In the genomic region with DNA sequence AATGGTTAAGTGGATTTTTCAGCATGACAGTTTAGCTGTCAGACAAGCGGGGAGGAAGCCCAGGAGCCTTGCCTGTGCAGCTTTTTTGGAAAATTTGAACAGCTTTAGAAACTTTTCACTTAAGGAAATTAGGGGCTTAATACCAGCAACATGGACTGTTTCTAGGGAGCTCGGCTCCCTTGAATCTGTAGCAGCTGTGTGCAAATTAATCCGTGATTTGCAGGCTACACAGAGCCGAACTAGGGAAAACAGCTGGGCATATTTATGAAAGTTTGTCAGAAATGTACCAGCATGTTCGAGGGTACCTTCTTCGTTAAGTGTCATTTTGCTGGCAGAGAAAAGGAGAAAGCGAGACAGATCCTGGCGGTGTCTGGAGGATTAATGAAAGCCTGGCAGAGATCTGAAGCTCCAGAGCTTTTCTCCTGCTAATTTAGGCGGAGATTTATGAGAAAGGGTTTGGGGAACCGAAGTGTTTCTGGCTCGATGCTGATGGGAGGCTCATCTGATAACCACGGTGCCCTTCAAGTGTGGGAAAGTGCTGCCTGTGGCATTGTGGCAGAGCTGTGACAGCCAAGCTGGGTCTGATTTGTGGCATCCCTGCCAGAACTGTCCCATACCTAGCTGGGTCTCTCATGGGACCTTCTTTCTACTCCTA, we compare ENCODE assay signal across 9 mouse cellular contexts.
DNase-seq lines count a peak whose midpoint lies in the region; ATAC-seq and TF ChIP-seq lines count a peak whose summit lies in the region.
"Had no signal": no experiment of that assay in that cellular context is flagged by ENCODE, and none has a peak within 500 bp of the region (broad histone marks: within the 10 kb centered on the region; RNA-seq: fewer than 3 reads in every experiment).

No protein-coding gene starts in this region.

- DNase-seq in layer of hippocampus, adult 8-10 months (ENCODE audit: low spot score in 2 of 2): peak; percentile 5 to 12
- no peak for DNase-seq in layer of hippocampus, adult 9-10 months (ENCODE audit: low spot score)
- no peak for DNase-seq in thymus, postnatal 25 days
- DNase-seq in thymus, adult 2 months: no peak
- no peak for DNase-seq in gastrocnemius, adult 8-10 months (ENCODE audit: low spot score in 2 of 2)

- H3K27me3 ChIP-seq in embryonic facial prominence, embryonic 15.5 days: no peaks in the 10 kb centered on the region
- no peaks in the 10 kb centered on the region for H3K27me3 ChIP-seq in hindbrain, embryonic 16.5 days (replicated peaks; ENCODE audit: control insufficient read depth, insufficient read depth, low read length)
- H3K27me3 ChIP-seq in neural tube, embryonic 15.5 days (replicated peaks): no peaks in the 10 kb centered on the region
- no peaks in the 10 kb centered on the region for H3K27me3 ChIP-seq in thymus, adult 2 months (ENCODE audit: control insufficient read depth, insufficient read depth, low read length)

- H3K9me3 ChIP-seq in embryonic facial prominence, embryonic 15.5 days (replicated peaks): no peaks in the 10 kb centered on the region
- no peaks in the 10 kb centered on the region for H3K9me3 ChIP-seq in hindbrain, embryonic 16.5 days (ENCODE audit: control insufficient read depth, low read length)
- no peaks in the 10 kb centered on the region for H3K9me3 ChIP-seq in neural tube, embryonic 15.5 days (replicated peaks)

- WGBS in embryonic facial prominence, embryonic 15.5 days: 4% methylated on average over 12 of the region's 12 CpGs
- 12% methylated on average over 12 of the region's 12 CpGs for WGBS in hindbrain, embryonic 16.5 days
- 18% methylated on average over 12 of the region's 12 CpGs for WGBS in neural tube, embryonic 15.5 days
- 47% methylated on average over 12 of the region's 12 CpGs for WGBS in thymus, adult 2 months

- no peak for TF ChIP-seq CTCF in thymus, adult 2 months (IDR thresholded peaks at IDR 0.05; ENCODE audit: borderline replicate concordance, control insufficient read depth, extremely low read depth, insufficient read depth, low read length, poor library complexity)

- peak overlapping the region; percentile 35; the same call in 1 of the 2 replicates for H3K27ac ChIP-seq in embryonic facial prominence, embryonic 15.5 days (replicated peaks)
- H3K27ac ChIP-seq in hindbrain, embryonic 16.5 days (ENCODE audit: low read depth, low read length): peak overlapping the region; percentile 26; the same call in 1 of the 2 replicates
- H3K27ac ChIP-seq in neural tube, embryonic 15.5 days (replicated peaks): no peak overlapping the region
- no peak overlapping the region for H3K27ac ChIP-seq in thymus, adult 2 months (ENCODE audit: control insufficient read depth, insufficient read depth, low read length)
- H3K27ac ChIP-seq: left cerebral cortex, adult 2 months had no signal

- H3K4me1 ChIP-seq in embryonic facial prominence, embryonic 15.5 days: peaks cover 13% of the 10 kb centered on the region; the same call in 1 of the 2 replicates
- peaks cover 11% of the 10 kb centered on the region for H3K4me1 ChIP-seq in hindbrain, embryonic 16.5 days (ENCODE audit: control insufficient read depth, insufficient read depth, low read depth, low read length)
- H3K4me1 ChIP-seq in neural tube, embryonic 15.5 days: peaks cover 12% of the 10 kb centered on the region
- H3K4me1 ChIP-seq in thymus, adult 2 months (replicated peaks; ENCODE audit: control insufficient read depth, insufficient read depth, low read length): no peaks in the 10 kb centered on the region

- no peak for TF ChIP-seq POLR2A in thymus, adult 2 months (IDR thresholded peaks at IDR 0.05; ENCODE audit: control insufficient read depth, extremely low read depth, insufficient read depth, low read length, poor library complexity)

- no peak overlapping the region for H3K9ac ChIP-seq in embryonic facial prominence, embryonic 15.5 days
- H3K9ac ChIP-seq in hindbrain, embryonic 16.5 days (ENCODE audit: low read depth, low read length): peak overlapping the region; percentile 14; the same call in 1 of the 2 replicates
- H3K9ac ChIP-seq in neural tube, embryonic 15.5 days (replicated peaks): no peak overlapping the region

- H3K4me3 ChIP-seq in embryonic facial prominence, embryonic 15.5 days (replicated peaks): peak overlapping the region; percentile 18
- H3K4me3 ChIP-seq in hindbrain, embryonic 16.5 days (ENCODE audit: low read length): peak overlapping the region; percentile 1; the same call in 1 of the 2 replicates
- H3K4me3 ChIP-seq in neural tube, embryonic 15.5 days (replicated peaks): no peak overlapping the region
- H3K4me3 ChIP-seq in thymus, adult 2 months (ENCODE audit: control insufficient read depth, insufficient read depth, low read length): no peak overlapping the region
- H3K4me3 ChIP-seq: left cerebral cortex, adult 2 months had no signal

- H3K36me3 ChIP-seq in embryonic facial prominence, embryonic 15.5 days: no peaks in the 10 kb centered on the region
- no peaks in the 10 kb centered on the region for H3K36me3 ChIP-seq in hindbrain, embryonic 16.5 days (ENCODE audit: control insufficient read depth, insufficient read depth, low read length)
- H3K36me3 ChIP-seq in neural tube, embryonic 15.5 days: no peaks in the 10 kb centered on the region
- H3K36me3 ChIP-seq in thymus, adult 2 months (ENCODE audit: control insufficient read depth, insufficient read depth, low read length): no peaks in the 10 kb centered on the region

- ATAC-seq in embryonic facial prominence, embryonic 15.5 days (ENCODE audit: insufficient number of reproducible peaks, low FRiP score, low TSS enrichment, low read depth): peak; percentile 57; the same call in 1 of the 2 replicates
- ATAC-seq in hindbrain, embryonic 16.5 days: peak; percentile 79
- ATAC-seq in neural tube, embryonic 15.5 days (ENCODE audit: low FRiP score): peak; percentile 41; the same call in 1 of the 2 replicates

- peak overlapping the region; percentile 30 for H3K4me2 ChIP-seq in embryonic facial prominence, embryonic 15.5 days (replicated peaks)
- H3K4me2 ChIP-seq in hindbrain, embryonic 16.5 days (ENCODE audit: low read length): peak overlapping the region; percentile 34
- H3K4me2 ChIP-seq in neural tube, embryonic 15.5 days: peak overlapping the region; percentile 33

Comparison
In these comparisons a context has a peak if more than half of its experiments do, and no peak if none do; other contexts are left out.
1. DNase-seq: peak in layer of hippocampus, adult 8-10 months (2 of 2); none in layer of hippocampus, adult 9-10 months (single experiment), thymus, postnatal 25 days (single experiment), thymus, adult 2 months (single experiment) and gastrocnemius, adult 8-10 months (0 of 2).
2. H3K27ac ChIP-seq: peak in embryonic facial prominence, embryonic 15.5 days (single experiment) and hindbrain, embryonic 16.5 days (single experiment); none in neural tube, embryonic 15.5 days (single experiment) and thymus, adult 2 months (single experiment).
3. H3K4me3 ChIP-seq: peak in embryonic facial prominence, embryonic 15.5 days (single experiment) and hindbrain, embryonic 16.5 days (single experiment); none in neural tube, embryonic 15.5 days (single experiment) and thymus, adult 2 months (single experiment).
4. Peak in every context shown above with its lines, with median percentiles within 50 percentile points of each other: ATAC-seq and H3K4me2 ChIP-seq.